Mouse (Mus musculus) embryonic fibroblast, embryonic 13.5 days (primary cell): ENCODE measurements around the gene Cyp1b1.

Experiments used
- CTCF ChIP-seq: IDR thresholded peaks from 2 replicates; pipeline ENCODE4 v1.5.1; 2011; ENCODE audit warnings: mild to moderate bottlenecking, control low read depth, low read length, moderate library complexity, borderline replicate concordance; ENCODE audit not compliant: insufficient read depth
- POLR2A ChIP-seq: IDR thresholded peaks from 2 replicates; pipeline ENCODE4 v1.6.1; 2011; ENCODE audit warnings: low read depth, mild to moderate bottlenecking, control low read depth, low read length, moderate library complexity

DNA sequence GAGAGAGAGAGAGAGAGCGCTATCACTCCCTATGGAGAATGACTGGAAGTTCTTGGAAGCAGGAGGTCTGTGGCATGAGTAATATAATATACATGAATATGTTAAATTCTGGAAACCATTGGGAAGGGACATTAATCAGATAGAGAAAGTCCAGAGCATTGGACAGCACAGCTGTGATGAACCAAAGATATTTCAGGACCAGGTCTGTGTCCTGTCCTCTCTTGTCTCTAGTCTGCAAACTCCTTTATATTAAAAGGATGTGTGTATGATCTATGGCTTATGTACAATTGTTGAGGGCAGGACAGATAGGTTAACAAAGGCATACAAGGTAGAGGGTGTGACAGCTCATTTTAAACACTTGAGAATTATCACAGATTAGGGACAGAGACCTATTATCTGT, 28.6 kb upstream of the Cyp1b1 start:
- TF ChIP-seq POLR2A (no peak), CTCF (no peak)
